Mouse (Mus musculus): ENCODE results near the gene Srrm3.

GRCm38 (mm10) chr5:135780331-135780730 lies 26.4 kb upstream of the Srrm3 start:
- TF ChIP-seq CTCF (IDR thresholded peaks at IDR 0.05; ENCODE audit: low read depth, low read length) (no peak), POLR2A (IDR thresholded peaks at IDR 0.05; ENCODE audit: extremely low read depth, insufficient read depth, low read length) (no peak)
